Mouse (Mus musculus): ENCODE measurements around the gene Cd300lb.

Cd300lb gene

DNA sequence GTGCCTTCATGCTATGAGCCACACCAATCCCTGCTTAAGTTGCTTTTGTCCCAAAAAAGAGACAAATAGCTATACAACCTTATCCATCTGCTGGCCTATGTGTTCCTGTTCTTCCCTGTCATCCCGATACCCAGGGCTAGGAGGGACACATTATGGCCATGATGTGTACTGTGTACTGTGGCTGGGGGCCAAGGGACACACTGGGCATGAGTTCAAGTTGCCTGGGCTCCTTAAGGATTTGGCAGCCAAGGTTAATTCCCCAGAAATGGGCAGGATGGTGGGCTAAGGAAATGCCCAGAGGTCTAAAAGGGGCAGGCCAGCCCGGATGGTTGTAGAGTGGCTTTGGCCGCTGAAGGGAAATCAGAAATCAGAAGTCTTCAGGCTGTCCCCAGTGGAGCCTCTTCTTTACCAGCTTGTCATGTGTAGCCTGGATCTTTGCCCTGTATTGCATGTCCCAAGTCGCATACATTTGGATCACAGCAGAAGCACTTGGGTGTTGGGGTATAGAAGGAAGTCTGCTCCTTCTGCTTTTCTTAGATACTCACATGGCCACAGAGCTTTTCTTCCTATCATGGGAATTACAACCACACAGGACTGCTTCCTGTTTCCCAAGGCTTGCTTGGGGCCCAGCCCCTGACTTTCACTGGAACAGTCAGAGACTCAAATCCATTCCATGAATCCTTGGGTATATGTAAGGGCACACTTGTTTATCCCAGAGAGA is 49.6 kb downstream of the Cd300lb start:
- in situ Hi-C loops (cut with MboI, MseI), result no loop called here

DNA sequence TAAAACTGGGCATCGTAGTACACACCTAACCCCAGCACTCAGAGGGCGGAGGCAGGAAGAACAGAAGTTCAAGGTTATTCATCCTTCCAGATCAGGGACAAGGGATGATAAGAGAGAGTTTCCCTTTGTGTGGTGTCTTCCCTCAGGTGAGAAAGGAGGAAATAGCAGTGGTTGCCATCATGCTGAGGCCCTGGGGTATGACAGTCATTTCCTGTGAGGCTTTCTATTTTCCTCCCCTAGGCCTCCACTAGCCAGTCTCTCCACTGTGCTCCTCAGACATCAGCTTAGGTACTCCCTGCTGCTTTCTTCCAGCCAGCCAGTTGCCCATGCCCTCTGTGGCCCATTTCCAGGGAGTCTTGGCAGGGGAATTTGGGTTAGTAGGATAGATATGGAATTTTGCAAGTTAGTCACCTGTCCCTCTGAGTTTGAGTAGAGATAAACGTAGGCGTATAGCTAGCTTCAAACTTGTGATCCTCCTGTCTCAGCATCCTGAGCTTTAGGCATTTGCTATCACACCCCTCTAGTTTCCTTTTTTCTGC is 50.9 kb downstream of the Cd300lb start:
- in situ Hi-C loops (cut with MboI, MseI), result no loop called here

DNA sequence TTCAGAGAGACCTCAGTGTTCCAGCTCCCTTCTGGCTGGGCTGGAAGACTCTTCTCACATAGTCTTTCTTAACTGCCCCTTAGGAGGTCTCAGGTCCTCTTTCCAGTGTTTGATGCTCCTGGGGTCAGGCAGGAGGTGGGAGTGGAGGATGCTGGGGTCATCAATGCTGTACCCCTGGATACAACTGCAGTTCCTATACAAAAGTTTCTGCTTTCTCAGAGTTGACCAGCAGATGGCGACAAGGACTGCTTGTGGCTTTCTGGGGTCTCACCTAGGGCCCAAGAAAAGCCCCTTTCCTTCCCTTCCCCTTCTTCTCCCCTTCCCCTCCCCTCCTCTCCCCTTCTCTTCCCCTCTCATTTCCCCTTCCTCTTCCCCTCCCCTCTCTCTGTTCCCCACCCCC is 53.6 kb downstream of the Cd300lb start:
- in situ Hi-C loops (cut with MboI, MseI), result no loop called here

GRCm38 (mm10) chr11:114880185-114880584 is 54.0 kb downstream of the Cd300lb start:
- in situ Hi-C loops (cut with MboI, MseI), result no loop called here

GRCm38 (mm10) chr11:114879666-114880065 is 54.5 kb downstream of the Cd300lb start:
- in situ Hi-C loops (cut with MboI, MseI), result no loop called here

GRCm38 (mm10) chr11:114877145-114877544 is 57.0 kb downstream of the Cd300lb start:
- in situ Hi-C loops (cut with MboI, MseI), result no loop called here

DNA sequence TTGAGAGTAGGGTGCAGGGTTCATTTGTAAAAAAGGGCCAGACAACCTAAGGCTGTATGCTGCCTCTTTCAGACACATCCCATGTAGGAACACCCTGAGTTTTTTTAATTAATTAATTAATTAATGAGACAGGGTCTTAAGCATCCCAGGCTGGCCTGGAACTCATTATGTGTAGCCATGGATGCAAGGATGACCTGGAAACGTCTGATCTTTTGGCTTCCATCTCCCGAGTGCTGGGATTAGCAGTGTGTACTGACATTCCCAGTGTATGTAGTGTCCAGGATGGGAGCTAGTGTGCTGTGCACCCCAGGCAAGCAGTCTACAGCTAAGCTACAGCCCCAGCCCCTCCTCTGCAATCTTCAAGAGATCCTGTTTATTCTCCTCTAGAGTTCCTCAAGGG is 57.6 kb downstream of the Cd300lb start:
- in situ Hi-C loops (cut with MboI, MseI), result no loop called here

- in situ Hi-C loops (cut with MboI, MseI), result no loop called here
Measured at GRCm38 (mm10) chr11:114876176-114876575, 58.0 kb downstream of the Cd300lb start.

DNA sequence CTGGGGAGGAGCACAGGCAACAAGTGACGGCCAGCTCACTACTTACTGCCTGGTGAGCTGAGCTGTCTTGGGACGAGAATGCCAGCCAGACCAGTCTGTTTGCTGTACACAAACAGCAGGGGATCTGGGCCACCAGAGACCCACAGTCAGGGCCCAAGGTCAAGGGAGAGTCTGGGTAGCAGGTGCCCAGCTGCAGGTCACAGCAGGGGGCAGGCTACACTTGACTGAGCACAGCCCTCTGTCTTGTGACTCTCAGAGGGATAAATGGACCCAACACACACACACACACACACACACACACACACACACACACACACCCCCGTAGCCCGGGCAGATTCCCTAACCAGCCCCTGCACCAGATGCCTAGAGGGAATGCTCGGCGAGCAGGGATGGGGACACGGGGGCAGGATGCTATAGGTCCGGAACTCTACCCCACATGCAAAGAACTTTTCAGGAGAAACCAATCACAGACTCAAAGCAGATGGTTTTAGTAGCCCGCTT is 58.8 kb downstream of the Cd300lb start:
- in situ Hi-C loops (cut with MboI, MseI), result no loop called here

- in situ Hi-C loops (cut with MboI, MseI), result no loop called here
Measured at GRCm38 (mm10) chr11:114874226-114875145, 59.7 kb downstream of the Cd300lb start.

DNA sequence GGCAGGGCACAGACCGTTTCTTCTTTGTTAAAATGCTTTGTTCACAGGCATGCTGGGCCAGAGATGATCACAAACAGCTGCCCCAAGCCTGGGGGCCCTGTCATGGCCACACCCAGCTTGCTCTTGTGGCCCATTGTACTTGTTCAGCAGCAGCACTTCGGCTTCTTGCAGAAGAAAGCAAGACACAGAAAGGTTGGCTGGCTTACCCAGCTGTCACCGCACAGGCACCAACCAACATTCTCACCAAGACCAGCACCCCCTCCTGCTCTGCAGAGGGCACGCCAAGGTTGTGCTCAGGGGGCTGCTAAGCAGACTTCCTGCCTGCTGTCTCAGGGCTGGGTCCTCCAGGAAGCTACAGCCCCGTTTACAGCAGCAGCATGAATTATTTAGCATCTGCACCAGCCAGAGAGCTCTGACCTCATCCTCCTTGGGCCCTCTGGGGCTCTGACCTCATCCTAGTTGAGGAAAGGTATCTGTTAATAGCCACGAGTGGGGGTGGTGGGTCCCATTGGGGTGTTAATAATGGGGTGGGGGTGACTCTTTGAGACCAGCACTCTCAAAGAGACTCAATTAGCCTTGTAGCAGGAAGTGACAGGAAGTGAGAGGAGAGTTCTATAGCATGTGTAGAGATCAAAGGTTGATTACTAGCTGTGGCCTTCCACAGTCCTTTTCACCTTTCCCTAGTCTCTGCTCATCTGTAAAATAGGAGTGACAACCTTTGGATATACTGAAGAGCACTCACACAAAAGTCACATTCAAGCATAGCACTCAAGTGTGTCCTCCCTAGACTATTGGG is 61.0 kb downstream of the Cd300lb start:
- in situ Hi-C loops (cut with MboI, MseI), result no loop called here

Data from T-helper 17 cell (primary cell).